Mouse (Mus musculus): ENCODE data around the gene Klk1b27. TPM values are rescaled to one million over a fixed set of nuclear protein-coding genes. Genes with fewer than 3 reads are reported as not detected.
"Not testable (repeated sequence)": the region's sequence is repeated elsewhere in the genome, so short reads cannot be mapped to it uniquely, and the experiment has no call there.

Gene Klk1b27
- total RNA-seq (2021) = not detected
- long read RNA-seq, experiment 1 = 0 reads
- long read RNA-seq, experiment 2 = 0 reads

DNA sequence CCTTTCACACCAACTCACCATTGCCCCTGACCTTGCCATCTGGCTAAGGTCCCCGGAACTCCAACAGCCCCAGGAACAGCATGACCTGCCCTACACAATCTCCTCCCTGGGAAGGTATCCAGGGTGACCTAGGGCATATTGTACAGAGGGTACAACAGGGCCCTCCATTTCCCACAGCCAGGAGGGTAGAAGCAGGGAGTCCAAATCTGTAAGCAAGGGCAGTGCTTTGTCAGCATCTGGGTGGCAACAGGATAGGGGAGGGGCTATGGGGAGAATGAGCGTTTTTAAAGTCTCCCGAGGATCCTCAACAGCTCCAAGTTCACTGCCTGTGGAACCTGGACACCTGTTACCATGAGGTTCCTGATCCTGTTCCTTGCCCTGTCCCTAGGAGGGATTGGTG, at the start of gene Klk1b27:
Klk1b27 (plus strand) TSS at position 301 of the 400 bp plus-strand sequence.
- intact Hi-C loops (cut with DNase I); DNase-seq (ENCODE audit: low spot score in 2 of 2): not testable (repeated sequence)

DNA sequence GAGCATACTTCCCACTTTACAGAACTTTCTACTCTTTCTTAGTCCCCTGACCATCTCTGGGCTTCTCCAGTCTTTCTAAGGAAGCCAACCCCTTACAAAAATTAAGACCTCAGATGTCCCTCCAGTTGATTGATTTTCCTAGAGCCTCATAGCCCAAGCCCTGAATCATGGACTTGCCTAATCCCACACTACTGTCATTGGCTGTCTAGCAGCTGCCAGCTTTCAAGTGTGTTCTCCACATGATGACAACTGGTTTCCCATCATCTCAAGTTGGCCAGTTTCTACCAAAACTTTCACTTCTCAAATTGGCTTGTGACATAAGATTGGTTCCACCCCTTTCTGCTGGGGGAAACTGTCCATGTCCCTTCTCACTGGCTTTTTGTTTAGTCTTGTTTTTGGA, 47.2 kb upstream of the Klk1b27 start:
- intact Hi-C loops (cut with DNase I) = no loop called here
- DNase-seq (ENCODE audit: low spot score in 2 of 2) = no peak

DNA sequence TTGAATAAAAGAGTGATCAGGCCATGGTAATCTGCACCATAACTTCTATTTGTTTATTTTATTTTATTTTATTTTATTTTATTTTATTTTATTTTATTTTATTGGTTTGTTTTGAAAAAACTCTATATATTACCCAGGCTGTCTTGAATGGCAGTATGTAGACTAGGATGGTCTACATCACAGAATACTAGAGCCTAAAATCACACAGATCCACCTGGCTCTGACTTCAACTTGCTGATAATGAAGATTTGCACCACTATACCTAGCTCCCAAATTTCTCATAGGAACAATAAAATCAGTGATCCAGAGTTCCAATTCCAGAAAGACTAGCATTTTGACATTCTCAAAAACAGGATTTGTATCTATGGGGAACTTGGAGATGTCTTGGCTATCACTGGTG, 40.2 kb upstream of the Klk1b27 start, which contains the start of gene Klk1b26:
Klk1b26 (plus strand) TSS at position 301 of the 400 bp plus-strand sequence.
- intact Hi-C loops (cut with DNase I); DNase-seq (ENCODE audit: low spot score in 2 of 2): not testable (repeated sequence)

DNA sequence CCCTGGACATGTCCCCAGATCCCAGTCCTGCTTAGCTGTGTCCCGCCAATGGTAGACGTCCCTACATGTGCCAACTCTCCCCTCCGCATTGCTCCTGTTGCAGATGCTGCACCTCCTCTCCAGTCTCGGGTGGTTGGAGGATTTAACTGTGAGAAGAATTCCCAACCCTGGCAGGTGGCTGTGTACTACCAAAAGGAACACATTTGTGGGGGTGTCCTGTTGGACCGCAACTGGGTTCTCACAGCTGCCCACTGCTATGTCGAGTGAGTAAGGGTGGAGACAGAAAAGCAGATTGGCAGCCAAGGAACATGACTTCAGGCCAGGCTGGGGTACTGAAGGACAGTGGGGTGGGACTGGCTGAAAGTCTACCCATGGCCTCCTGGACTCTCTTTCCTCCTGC, 37.4 kb upstream of the Klk1b27 start:
- intact Hi-C loops (cut with DNase I) = not testable (repeated sequence)
- peak in 1 of 2 experiments; percentile 23 for DNase-seq (ENCODE audit: low spot score in 2 of 2)

DNA sequence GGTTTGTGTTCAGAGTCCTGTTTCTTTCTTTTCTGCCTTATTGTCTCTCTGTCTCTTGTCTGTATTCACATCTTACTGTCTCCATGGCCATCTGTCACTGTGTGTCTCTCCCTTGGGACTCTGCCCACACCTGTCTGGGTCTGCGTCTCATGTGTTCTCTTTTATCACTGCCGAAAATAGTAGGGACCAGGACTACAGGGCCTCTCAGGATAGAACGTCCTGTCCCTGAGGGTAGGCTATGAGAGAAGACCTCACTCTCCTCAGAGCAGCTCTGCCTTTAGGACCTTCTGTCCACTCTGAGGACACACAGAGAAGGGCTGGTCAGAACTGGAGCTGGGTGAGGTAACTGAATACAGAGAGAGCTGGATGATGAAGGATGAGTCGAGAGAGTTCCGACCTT, 37.0 kb upstream of the Klk1b27 start:
- DNase-seq (ENCODE audit: low spot score in 2 of 2) = peak in 1 of 2 experiments; percentile 6
- intact Hi-C loops (cut with DNase I) = no loop called here

DNA sequence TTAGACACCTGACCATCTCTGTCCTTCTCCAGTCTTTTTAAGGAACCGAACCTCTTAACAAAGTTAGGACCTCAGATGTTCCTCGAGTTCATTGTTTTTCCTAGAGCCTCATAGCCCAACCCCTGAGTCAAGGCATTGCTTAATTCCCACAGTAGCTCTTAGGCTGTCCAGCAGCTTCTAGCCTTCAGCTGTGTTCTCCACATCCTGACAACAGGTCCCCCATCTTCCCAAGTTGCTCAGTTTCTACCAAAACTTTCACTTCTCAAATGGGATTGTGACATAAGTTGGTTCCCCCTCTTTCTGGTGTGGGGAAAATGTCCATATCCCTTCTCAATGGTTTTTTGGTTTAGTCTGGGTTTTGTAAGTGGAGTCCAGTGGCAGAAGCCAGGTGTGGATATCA, 20.0 kb downstream of the Klk1b27 start:
- no peak for DNase-seq (ENCODE audit: low spot score in 2 of 2)
- intact Hi-C loops (cut with DNase I) = no loop called here

DNA sequence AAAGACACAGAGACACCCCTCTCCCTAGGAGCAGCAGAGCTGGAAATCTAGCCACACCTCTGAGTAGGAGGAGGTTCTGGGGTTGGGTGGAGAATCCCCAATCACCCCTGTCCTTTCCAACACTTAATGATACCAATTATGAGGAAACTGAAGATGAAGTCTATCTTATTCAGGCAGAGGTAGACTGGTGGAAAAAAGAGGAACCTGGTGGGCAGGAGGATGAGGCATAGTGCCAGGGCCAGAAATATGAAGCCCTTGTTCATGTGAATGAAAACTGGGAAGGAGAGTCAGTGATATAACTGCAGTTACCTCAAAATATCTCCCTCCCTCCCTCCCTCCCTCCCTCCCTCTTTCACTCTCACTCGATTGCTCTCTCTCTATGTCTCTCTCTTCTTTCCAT, 25.6 kb downstream of the Klk1b27 start:
- intact Hi-C loops (cut with DNase I) = no loop called here
- no peak for DNase-seq (ENCODE audit: low spot score in 2 of 2)

DNA sequence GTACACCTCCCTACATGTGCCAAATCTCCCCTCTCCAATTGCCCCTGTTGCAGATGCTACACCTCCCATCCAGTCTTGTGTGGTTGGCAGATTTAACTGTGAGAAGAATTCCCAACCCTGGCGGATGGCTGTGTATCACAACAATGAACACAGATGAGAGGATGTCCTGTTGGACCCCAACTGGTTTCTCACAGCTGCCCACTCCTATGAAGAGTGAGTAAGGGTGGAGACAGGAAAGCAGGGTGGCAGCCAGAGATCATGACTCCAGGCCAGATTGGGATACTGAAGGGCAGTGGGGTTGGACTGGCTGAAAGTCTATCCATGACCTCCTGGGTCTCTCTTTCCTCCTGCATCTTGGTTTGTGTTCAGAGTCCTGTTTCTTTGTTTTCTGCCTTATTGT, 44.0 kb downstream of the Klk1b27 start:
- intact Hi-C loops (cut with DNase I) = no loop called here
- no peak for DNase-seq (ENCODE audit: low spot score in 2 of 2)

DNA sequence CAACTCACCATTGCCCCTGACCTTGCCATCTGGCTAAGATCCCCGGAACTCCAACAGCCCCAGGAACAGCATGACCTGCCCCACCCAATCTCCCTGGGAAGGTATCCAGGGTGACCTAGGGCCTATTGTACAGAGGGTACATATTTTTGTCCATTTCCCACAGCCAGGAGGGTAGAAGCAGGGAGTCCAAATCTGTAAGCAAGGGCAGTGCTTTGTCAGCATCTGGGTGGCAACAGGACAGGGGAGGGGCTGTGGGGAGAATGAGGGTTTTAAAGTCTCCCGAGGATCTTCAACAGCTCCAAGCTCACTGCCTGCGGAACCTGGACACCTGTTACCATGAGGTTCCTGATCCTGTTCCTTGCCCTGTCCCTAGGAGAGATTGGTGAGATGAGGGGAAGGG, 49.9 kb downstream of the Klk1b27 start, which contains the start of gene Klk1b21:
Klk1b21 (plus strand) TSS at position 301 of the 400 bp plus-strand sequence.
- intact Hi-C loops (cut with DNase I); DNase-seq (ENCODE audit: low spot score in 2 of 2): not testable (repeated sequence)

Other genes with a start within 250 kb of the Klk1b27 start
- not detected for gene Klk7, start 241.0 kb upstream of the Klk1b27 start, total RNA-seq (2021)
- gene Klk6, start 227.8 kb upstream of the Klk1b27 start, total RNA-seq (2021) = not detected
- gene Klk5, start 210.3 kb upstream of the Klk1b27 start, total RNA-seq (2021) = not detected
- gene Klk4, start 171.1 kb upstream of the Klk1b27 start, total RNA-seq (2021) = not detected
- not detected for gene Klk15, start 118.5 kb upstream of the Klk1b27 start, total RNA-seq (2021)
- not detected for gene Klk1b8, start 101.6 kb upstream of the Klk1b27 start, total RNA-seq (2021)
- not detected for gene Klk1b1, start 85.5 kb upstream of the Klk1b27 start, total RNA-seq (2021)
- gene Klk1b9, start 76.2 kb upstream of the Klk1b27 start, total RNA-seq (2021) = not detected
- gene Klk1b11, start 56.4 kb upstream of the Klk1b27 start, total RNA-seq (2021) = not detected
- not detected for gene Klk1b26, start 40.1 kb upstream of the Klk1b27 start, total RNA-seq (2021)
- gene Klk1b21, start 50.0 kb downstream of the Klk1b27 start, total RNA-seq (2021) = not detected
- gene Klk1b22, start 60.4 kb downstream of the Klk1b27 start, total RNA-seq (2021) = not detected
- not detected for gene Klk1b16, start 84.5 kb downstream of the Klk1b27 start, total RNA-seq (2021)
- gene Klk1b24, start 135.9 kb downstream of the Klk1b27 start, total RNA-seq (2021) = not detected
- gene Klk1b3, start 145.9 kb downstream of the Klk1b27 start, total RNA-seq (2021) = not detected
- not detected for gene Klk1b4, start 155.1 kb downstream of the Klk1b27 start, total RNA-seq (2021)
- not detected for gene Klk1b5, start 163.7 kb downstream of the Klk1b27 start, total RNA-seq (2021)
- not detected for gene Klk1, start 173.1 kb downstream of the Klk1b27 start, total RNA-seq (2021)
- gene Gm36864, start 183.9 kb downstream of the Klk1b27 start, total RNA-seq (2021) = not detected
- 1 to 10 TPM; 1.5 to 2.0 TPM for gene 1700028J19Rik, start 194.4 kb downstream of the Klk1b27 start, total RNA-seq (2021)
- gene 2410002F23Rik, start 194.4 kb downstream of the Klk1b27 start, total RNA-seq (2021) = 10 to 100 TPM; 88.7 to 94.1 TPM
- not detected for gene Acp4, start 205.1 kb downstream of the Klk1b27 start, total RNA-seq (2021)
- gene Gm15517, start 209.2 kb downstream of the Klk1b27 start, total RNA-seq (2021) = not detected